Mouse (Mus musculus) liver, postnatal 0 days (tissue): ENCODE data around the gene Hdac1.

ENCODE experiments used
- CTCF ChIP-seq: sonication (generic); IDR thresholded peaks from 2 replicates; pipeline ENCODE4 v1.5.1; 2016; ENCODE audit warnings: antibody characterized with exemption, low read depth
- EP300 ChIP-seq: IDR thresholded peaks from 2 replicates; pipeline ENCODE4 v1.6.1; 2016; ENCODE audit warnings: antibody characterized with exemption, low read depth, mild to moderate bottlenecking

DNA sequence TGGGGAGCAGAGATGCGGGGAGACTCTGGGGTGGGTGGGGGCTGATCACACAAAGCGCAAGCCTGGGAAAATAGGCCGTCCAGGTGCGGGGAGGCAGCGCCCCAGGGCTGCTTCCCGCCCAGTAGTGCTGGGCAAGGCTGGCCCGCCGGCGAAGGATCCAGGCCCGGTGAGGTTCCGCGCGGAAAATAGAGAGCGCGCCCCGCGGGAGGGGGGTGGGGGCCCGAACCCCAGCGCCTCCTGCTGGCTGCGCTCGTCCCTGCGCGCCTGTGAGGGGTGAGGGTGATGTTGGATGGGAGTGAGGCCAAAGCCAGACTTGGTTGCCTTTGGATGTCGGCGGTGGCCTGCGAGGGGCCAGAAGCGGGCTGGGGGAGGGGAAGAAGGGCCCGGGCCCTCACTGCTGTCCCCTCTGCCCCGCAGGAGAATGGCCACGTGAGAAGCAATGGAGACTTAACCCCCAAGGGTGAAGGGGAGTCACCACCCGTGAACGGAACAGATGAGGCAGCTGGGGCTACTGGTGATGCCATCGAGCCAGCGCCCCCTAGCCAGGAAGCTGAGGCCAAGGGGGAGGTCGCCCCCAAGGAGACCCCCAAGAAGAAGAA lies 28.1 kb downstream of the Hdac1 start:
- TF ChIP-seq CTCF (peak; percentile 87), EP300 (no peak)
